Comparison of ENCODE assay signal across 8 mouse cellular contexts in genomic region chr3:88526157-88527131, GRCm38 (mm10). TPM values are rescaled to one million over a fixed set of nuclear protein-coding genes. Genes with fewer than 3 reads are reported as not detected.
DNase-seq lines count a peak whose midpoint lies in the region; ATAC-seq lines count a peak whose summit lies in the region.

No protein-coding gene starts in this region.

- no peak overlapping the region for H3K4me3 ChIP-seq in hindbrain, embryonic 12.5 days

- H3K36me3 ChIP-seq in hindbrain, embryonic 12.5 days, result peaks cover 24% of the 10 kb centered on the region; the same call in 1 of the 2 replicates

- peak; percentile 72 for ATAC-seq in hindbrain, embryonic 12.5 days (ENCODE audit: low FRiP score)

- DNase-seq in MN1 (ENCODE audit: low spot score), result peak; percentile 94
- DNase-seq in cerebellum, adult 9-10 months, result peak; percentile 89
- DNase-seq in frontal cortex, postnatal 10 days (ENCODE audit: low spot score in 2 of 2), result peak; percentile 55 to 83
- DNase-seq in layer of hippocampus, postnatal 36 days, result peak; percentile 70 to 76
- DNase-seq in lung, postnatal 36 days, result peak; percentile 93
- peak; percentile 93 for DNase-seq in retina, postnatal 1 day
- peak; percentile 88 for DNase-seq in thymus, postnatal 4 days

- no peak overlapping the region for H3K27ac ChIP-seq in hindbrain, embryonic 12.5 days

- no peaks in the 10 kb centered on the region for H3K27me3 ChIP-seq in hindbrain, embryonic 12.5 days

- H3K9ac ChIP-seq in hindbrain, embryonic 12.5 days, result peak overlapping the region; percentile 39

- H3K9me3 ChIP-seq in hindbrain, embryonic 12.5 days (replicated peaks), result no peaks in the 10 kb centered on the region

- 37% methylated on average over 17 of the region's 17 CpGs for WGBS in hindbrain, embryonic 12.5 days

- peaks cover 48% of the 10 kb centered on the region for H3K4me1 ChIP-seq in hindbrain, embryonic 12.5 days

- peak overlapping the region; percentile 31 for H3K4me2 ChIP-seq in hindbrain, embryonic 12.5 days (replicated peaks)

RNA-seq across cellular contexts. Expression of gene Mex3a, which starts 5.8 kb away (rescaled TPM):
- polyA plus RNA-seq in hindbrain, embryonic 12.5 days (2016; fragmentation: Nextera tagmentation; extraction: Ambion mirVana), result 44.2 and 44.5 TPM in 2 replicates
- total RNA-seq in layer of hippocampus, postnatal 36 days (2021), result 1 to 10 TPM; 4.0 to 4.4 TPM

RNA-seq across cellular contexts. Expression of gene Lmna, which starts 16.7 kb away (rescaled TPM):
- polyA plus RNA-seq in hindbrain, embryonic 12.5 days (2016; fragmentation: Nextera tagmentation; extraction: Ambion mirVana), result 48.9 and 61.6 TPM in 2 replicates
- 10 to 100 TPM; 32.6 to 34.3 TPM for total RNA-seq in layer of hippocampus, postnatal 36 days (2021)

RNA-seq across cellular contexts. Expression of gene Rab25, which starts 21.7 kb away (rescaled TPM):
- 1.5 and 2.4 TPM in 2 replicates for polyA plus RNA-seq in hindbrain, embryonic 12.5 days (2016; fragmentation: Nextera tagmentation; extraction: Ambion mirVana)
- total RNA-seq in layer of hippocampus, postnatal 36 days (2021), result under 1 TPM in 1 of 2 experiments, not detected in 1; 0.63 TPM

RNA-seq across cellular contexts. Expression of gene Lamtor2, which starts 26.4 kb away (rescaled TPM):
- 124 and 140 TPM in 2 replicates for polyA plus RNA-seq in hindbrain, embryonic 12.5 days (2016; fragmentation: Nextera tagmentation; extraction: Ambion mirVana)
- total RNA-seq in layer of hippocampus, postnatal 36 days (2021), result 100 to 1,000 TPM in 1 of 2 experiments, 10 to 100 TPM in 1; 91.0 to 111 TPM

RNA-seq across cellular contexts. Expression of gene Ubqln4, which starts 27.1 kb away (rescaled TPM):
- 59.4 and 60.7 TPM in 2 replicates for polyA plus RNA-seq in hindbrain, embryonic 12.5 days (2016; fragmentation: Nextera tagmentation; extraction: Ambion mirVana)
- 100 to 1,000 TPM; 109 to 111 TPM for total RNA-seq in layer of hippocampus, postnatal 36 days (2021)
